Mouse (Mus musculus) CH12.LX (cell line): Measurements from ENCODE around the gene Atp2c2. TPM values are rescaled to one million over a fixed set of nuclear protein-coding genes. Genes with fewer than 3 reads are reported as not detected.
A peak's percentile ranks its signal among the peaks of the same experiment; 100 is the strongest.

ENCODE experiments used
- DNase-seq: peaks from one replicate; pipeline ENCODE4 v3.0.0-alpha.2; 2013; ENCODE audit errors: extremely low read depth
- H3K27ac ChIP-seq: 2 replicates; pipeline ENCODE4 v1.5.1; 2012; ENCODE audit warnings: low read depth, mild to moderate bottlenecking, control low read depth, moderate library complexity; ENCODE audit not compliant: insufficient read depth
- H3K27me3 ChIP-seq: replicated peaks from 2 replicates; pipeline ENCODE3; 2012; ENCODE audit warnings: inconsistent platforms
- H3K36me3 ChIP-seq, 2 experiments: replicated peaks in 1 of 2; 2 replicates each; pipeline versions ENCODE3 to v1.6.1; 2012; ENCODE audit warnings: inconsistent platforms in 1 of 2, low read length in 1 of 2, mild to moderate bottlenecking in 1 of 2, mixed read lengths in 1 of 2, moderate library complexity in 1 of 2; ENCODE audit not compliant: control insufficient read depth in 1 of 2, insufficient read depth in 1 of 2
- H3K4me1 ChIP-seq, 2 experiments: 2 replicates each; pipeline ENCODE4 v1.6.1; 2012; ENCODE audit warnings: inconsistent platforms in 1 of 2, moderate library complexity in 1 of 2; ENCODE audit not compliant: insufficient read depth in 2 of 2, control insufficient read depth in 1 of 2
- H3K4me2 ChIP-seq: 2 replicates; pipeline ENCODE4 v1.6.1; 2012; ENCODE audit warnings: low read depth, mild to moderate bottlenecking, control low read depth; ENCODE audit not compliant: poor library complexity, insufficient read depth, severe bottlenecking
- H3K4me3 ChIP-seq, 3 experiments: fragments of 150-350 bp in 1 of 3; sonication (generic) in 1 of 3; replicated peaks in 1 of 3; 2 replicates each; pipeline versions ENCODE3 to v1.5.1; 2011 to 2012; ENCODE audit warnings: low read depth in 2 of 3, low read length in 2 of 3, mild to moderate bottlenecking in 2 of 3, moderate library complexity in 2 of 3, control low read depth in 1 of 3, improper control_type of control experiment in 1 of 3, inconsistent platforms in 1 of 3, mixed read lengths in 1 of 3; ENCODE audit not compliant: poor library complexity in 1 of 3
- H3K79me2 ChIP-seq: replicated peaks from 2 replicates; pipeline ENCODE4 v1.6.1; 2012; ENCODE audit warnings: mild to moderate bottlenecking, moderate library complexity; ENCODE audit not compliant: control insufficient read depth, poor library complexity, insufficient read depth, severe bottlenecking; ENCODE audit errors: extremely low read depth
- H3K9ac ChIP-seq: 2 replicates; pipeline ENCODE4 v1.6.1; 2012; ENCODE audit warnings: low read depth, mild to moderate bottlenecking, control low read depth, moderate library complexity; ENCODE audit not compliant: insufficient read depth
- H3K9me3 ChIP-seq: replicated peaks from 2 replicates; pipeline ENCODE3; 2012; ENCODE audit warnings: low read length, inconsistent platforms, mixed read lengths
- BHLHE40 ChIP-seq: IDR thresholded peaks from 2 replicates; pipeline ENCODE4 v1.6.1; 2011; ENCODE audit warnings: mild to moderate bottlenecking, low read depth, low read length, improper control_type of control experiment
- CTCF ChIP-seq, 2 experiments: IDR thresholded peaks in 1 of 2; conservative IDR thresholded peaks in 1 of 2; 2 replicates each; pipeline ENCODE4 v1.5.1; 2011 to 2012; ENCODE audit warnings: low read depth in 2 of 2, low read length in 2 of 2, improper control_type of control experiment in 1 of 2, inconsistent platforms in 1 of 2, mild to moderate bottlenecking in 1 of 2, moderate library complexity in 1 of 2
- E2F4 ChIP-seq: IDR thresholded peaks from 2 replicates; pipeline ENCODE4 v1.6.1; 2011; ENCODE audit warnings: low read depth, low read length, improper control_type of control experiment; ENCODE audit not compliant: insufficient replicate concordance
- ELF1 ChIP-seq: IDR thresholded peaks from 2 replicates; pipeline ENCODE4 v1.6.1; 2014; ENCODE audit warnings: low read depth, mild to moderate bottlenecking, inconsistent platforms, low read length, improper control_type of control experiment
- HCFC1 ChIP-seq: IDR thresholded peaks from 2 replicates; pipeline ENCODE4 v1.6.1; 2012; ENCODE audit warnings: low read depth, mild to moderate bottlenecking, inconsistent platforms, low read length, improper control_type of control experiment
- IRF4 ChIP-seq: IDR thresholded peaks from 2 replicates; pipeline ENCODE4 v1.6.1; 2014; ENCODE audit warnings: low read depth, mild to moderate bottlenecking, inconsistent platforms, low read length, improper control_type of control experiment
- JUN ChIP-seq: IDR thresholded peaks from 2 replicates; pipeline ENCODE4 v1.6.1; 2011; ENCODE audit warnings: low read depth, mild to moderate bottlenecking, low read length, improper control_type of control experiment, moderate library complexity; ENCODE audit not compliant: insufficient read depth
- JUND ChIP-seq: conservative IDR thresholded peaks from 2 replicates; pipeline ENCODE4 v1.6.1; 2011; ENCODE audit warnings: low read depth, low read length, improper control_type of control experiment
- MAFK ChIP-seq: IDR thresholded peaks from 2 replicates; pipeline ENCODE4 v1.6.1; 2011; ENCODE audit warnings: low read length, improper control_type of control experiment; ENCODE audit not compliant: insufficient replicate concordance
- MAX ChIP-seq: IDR thresholded peaks from 2 replicates; pipeline ENCODE4 v1.6.1; 2011; ENCODE audit warnings: low read length, improper control_type of control experiment
- MEF2A ChIP-seq: IDR thresholded peaks from 2 replicates; pipeline ENCODE4 v1.6.1; 2014; ENCODE audit warnings: low read depth, mild to moderate bottlenecking, inconsistent platforms, low read length, improper control_type of control experiment, borderline replicate concordance
- NELFE ChIP-seq: IDR thresholded peaks from 2 replicates; pipeline ENCODE4 v1.6.1; 2011; ENCODE audit warnings: low read depth, low read length, improper control_type of control experiment
- POLR2AphosphoS2 ChIP-seq: IDR thresholded peaks from 2 replicates; pipeline ENCODE4 v1.6.1; 2011; ENCODE audit warnings: low read depth, low read length, improper control_type of control experiment
- RAD21 ChIP-seq: IDR thresholded peaks from 2 replicates; pipeline ENCODE4 v1.6.1; 2011; ENCODE audit warnings: low read depth, mild to moderate bottlenecking, low read length, improper control_type of control experiment, moderate library complexity
- RCOR1 ChIP-seq: conservative IDR thresholded peaks from 2 replicates; pipeline ENCODE4 v1.6.1; 2012; ENCODE audit warnings: low read depth, mild to moderate bottlenecking, inconsistent platforms, low read length, improper control_type of control experiment
- UBTF ChIP-seq: IDR thresholded peaks from 2 replicates; pipeline ENCODE4 v1.6.1; 2012; ENCODE audit warnings: low read depth, mild to moderate bottlenecking, inconsistent platforms, low read length, improper control_type of control experiment, moderate library complexity
- USF2 ChIP-seq: conservative IDR thresholded peaks from 2 replicates; pipeline ENCODE4 v1.6.1; 2011; ENCODE audit warnings: low read depth, low read length, improper control_type of control experiment
- ZC3H11A ChIP-seq: IDR thresholded peaks from 2 replicates; pipeline ENCODE4 v1.6.1; 2012; ENCODE audit warnings: low read depth, mild to moderate bottlenecking, inconsistent platforms, low read length, improper control_type of control experiment
- ZKSCAN1 ChIP-seq: IDR thresholded peaks from 2 replicates; pipeline ENCODE4 v1.6.1; 2012; ENCODE audit warnings: low read depth, inconsistent platforms, low read length, improper control_type of control experiment, borderline replicate concordance
- dilution Hi-C: fragments of 300-500 bp; cut with MboI; formaldehyde crosslinking; loops from 2 replicates; pipeline ENCODE4 v1.14.3; 2020; ENCODE audit warnings: low sequenced_read_pairs; ENCODE audit not compliant: extremely low pct_unique_long_range_greater_than_20kb, extremely low pct_ligation_motif_present
- in situ Hi-C: fragments of 300-500 bp; cut with MboI; formaldehyde crosslinking; loops from 3 replicates; pipeline ENCODE4 v1.14.3; 2019; ENCODE audit warnings: low sequenced_read_pairs, low pct_ligation_motif_present, low pct_unique_long_range_greater_than_20kb, mixed read lengths
- polyA plus RNA-seq: library from polyadenylated mRNA; unstranded; fragments of >175 nt; gene quantifications from 2 replicates; pipeline ENCODE4 v1.2.1, GENCODE M21; 2012; ENCODE audit warnings: low read depth; ENCODE audit not compliant: insufficient read length
- total RNA-seq, 2 experiments: library from RNA; depleted of rRNA; stranded (reverse); fragments of 300-350 nt in 1 of 2; fragments of >200 nt in 1 of 2; gene quantifications; 2 replicates each; pipeline ENCODE4 v1.2.3; 2012 to 2014

Atp2c2 gene
- total and polyA plus RNA-seq, 3 experiments: not detected

GRCm38 (mm10) chr8:119784141-119784574 lies 84.3 kb downstream of the Atp2c2 start (continued):
- TF ChIP-seq MEF2A (peak; percentile 55; the same call in 1 of the 2 replicates), ELF1 (0 out of 2 replicates have a peak, but pooled peaks have one; percentile 22), ZKSCAN1 (no peak), JUN (no peak), RCOR1 (no peak), MAFK (no peak), NELFE (0 out of 2 replicates have a peak, but pooled peaks have one; percentile 36), RAD21 (no peak)

GRCm38 (mm10) chr8:119784676-119785075 lies 84.9 kb downstream of the Atp2c2 start:
- no peaks in the 10 kb centered on the region for H3K79me2 ChIP-seq
- H3K4me2 ChIP-seq: 0 out of 2 replicates have a peak overlapping the region, but pooled peaks have one; percentile 18
- no peaks in the 10 kb centered on the region for H3K9me3 ChIP-seq
- in situ Hi-C loops (loop anchor here (5.0 kb wide), 2 partner anchors 58 to 138 kb away; partner anchors contain the start of gene Cotl1), dilution Hi-C loops (no loop called here)
- no peak overlapping the region for H3K9ac ChIP-seq
- H3K36me3 ChIP-seq: no peaks in the 10 kb centered on the region
- H3K27me3 ChIP-seq: peaks cover 2% of the 10 kb centered on the region
- no peak for TF ChIP-seq CTCF (conservative IDR thresholded peaks at IDR 0.05 in 1 of 2, IDR thresholded peaks at IDR 0.05 in 1 of 2; ENCODE audit: low read depth in 2 of 2, low read length in 2 of 2)
- no peak for TF ChIP-seq MAX
- TF ChIP-seq BHLHE40: no peak
- no peak for TF ChIP-seq USF2
- no peak for TF ChIP-seq IRF4
- H3K4me3 ChIP-seq: peak overlapping the region in 1 of 3 experiments; percentile 3
- H3K4me1 ChIP-seq: peaks cover 22 to 75% of the 10 kb centered on the region in 2 experiments
- peak overlapping the region; percentile 81 for H3K27ac ChIP-seq
- DNase-seq: peak; percentile 57

GRCm38 (mm10) chr8:119785764-119786405 lies 86.1 kb downstream of the Atp2c2 start:
- in situ Hi-C loops: no loop called here
- Histone ChIP-seq H3K9me3 (no peaks in the 10 kb centered on the region), H3K4me2 (no peak overlapping the region), H3K27me3 (peaks cover 2% of the 10 kb centered on the region), H3K4me3 (no peak overlapping the region), H3K4me1 (peaks cover 22 to 78% of the 10 kb centered on the region in 2 experiments), H3K27ac (no peak overlapping the region), H3K9ac (no peak overlapping the region), H3K36me3 (no peaks in the 10 kb centered on the region), H3K79me2 (no peaks in the 10 kb centered on the region)
- no peak for DNase-seq
- dilution Hi-C loops: no loop called here
- TF ChIP-seq UBTF: no peak
- no peak for TF ChIP-seq ZC3H11A
- TF ChIP-seq E2F4: no peak
- TF ChIP-seq POLR2AphosphoS2: no peak
- no peak for TF ChIP-seq HCFC1
- TF ChIP-seq JUND: no peak
